Mouse (Mus musculus) embryonic facial prominence, embryonic 10.5 days (tissue): Measurements from ENCODE around the gene Il12rb1. TPM values are rescaled to one million over a fixed set of nuclear protein-coding genes. Genes with fewer than 3 reads are reported as not detected.
A peak's percentile ranks its signal among the peaks of the same experiment; 100 is the strongest.

Experiments used
- DNase-seq: peaks from one replicate; pipeline ENCODE4 v3.0.0-alpha.2; 2017; ENCODE audit warnings: low spot score
- H3K27ac ChIP-seq: fragments of 300-500 bp; sonication (generic); replicated peaks from 2 replicates; pipeline ENCODE4 v1.5.1; 2016; ENCODE audit warnings: mild to moderate bottlenecking
- H3K27me3 ChIP-seq: fragments of 300-500 bp; sonication (generic); replicated peaks from 2 replicates; pipeline ENCODE4 v1.6.1; 2016; ENCODE audit warnings: low read depth, mild to moderate bottlenecking; ENCODE audit not compliant: poor library complexity, severe bottlenecking
- H3K36me3 ChIP-seq: fragments of 300-500 bp; sonication (generic); replicated peaks from 2 replicates; pipeline ENCODE4 v1.6.1; 2016; ENCODE audit warnings: mild to moderate bottlenecking, moderate library complexity
- H3K4me1 ChIP-seq: fragments of 300-500 bp; sonication (generic); 2 replicates; pipeline ENCODE4 v1.6.1; 2016
- H3K4me3 ChIP-seq: fragments of 300-500 bp; sonication (generic); 2 replicates; pipeline ENCODE4 v1.5.1; 2016; ENCODE audit warnings: mild to moderate bottlenecking, moderate library complexity
- H3K9me3 ChIP-seq: fragments of 300-500 bp; sonication (generic); 2 replicates; pipeline ENCODE4 v1.6.1; 2016; ENCODE audit warnings: mild to moderate bottlenecking
- WGBS: fragments of 180-500 bp; shearing (Covaris S2); methylation state at CpG from one replicate; pipeline ENCODE4 v1.1.7; 2016; 5-methylcytosine and 5-hydroxymethylcytosine counted together
- polyA plus RNA-seq: library from polyadenylated mRNA; unstranded; fragments of >200 nt; fragmentation: Nextera tagmentation; extraction: Ambion mirVana; gene quantifications from 2 replicates; pipeline ENCODE4 v1.2.1, GENCODE M21; 2016

Gene Il12rb1
- polyA plus RNA-seq, 1 experiment from 2014 or later, result not detected

DNA sequence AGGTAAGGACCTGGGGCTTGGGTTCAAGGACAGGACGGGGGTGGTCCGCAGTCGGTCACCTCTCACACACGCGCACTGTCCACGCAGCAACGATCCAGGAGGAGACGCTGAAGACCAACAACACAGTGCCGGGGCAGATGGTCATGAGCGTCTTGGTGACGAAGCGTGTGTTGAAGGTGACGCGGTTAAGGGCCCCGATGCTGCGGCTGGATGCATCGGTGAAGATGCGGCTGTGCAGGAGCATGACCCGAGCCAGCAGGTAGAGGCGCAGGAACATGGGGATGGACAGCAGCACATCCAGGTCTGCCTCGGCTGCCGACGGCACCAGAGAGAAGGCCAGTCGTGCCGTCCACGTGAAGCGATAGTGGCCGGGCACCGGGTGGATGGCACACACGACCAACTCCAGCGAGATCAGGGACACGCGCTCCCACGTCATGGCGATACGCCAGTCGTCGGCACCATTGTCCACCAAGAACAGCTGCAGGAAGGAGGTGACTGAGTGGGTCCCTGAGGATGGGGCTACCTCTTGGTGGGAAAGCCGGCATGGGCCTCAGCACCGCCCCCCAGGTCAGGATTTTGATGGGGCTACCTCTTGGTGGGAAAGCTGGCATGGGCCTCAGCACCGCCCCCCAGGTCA, 44.5 kb downstream of the Il12rb1 start:
- no peaks in the 10 kb centered on the region; the same call in 1 of the 2 replicates for H3K36me3 ChIP-seq
- no peak overlapping the region for H3K27ac ChIP-seq
- H3K27me3 ChIP-seq, result peaks cover 35% of the 10 kb centered on the region
- no peak for DNase-seq
- WGBS, result 91% methylated on average over 41 of the region's 41 CpGs
- no peak overlapping the region for H3K4me3 ChIP-seq
- H3K4me1 ChIP-seq, result peaks cover 32% of the 10 kb centered on the region
- no peaks in the 10 kb centered on the region for H3K9me3 ChIP-seq

DNA sequence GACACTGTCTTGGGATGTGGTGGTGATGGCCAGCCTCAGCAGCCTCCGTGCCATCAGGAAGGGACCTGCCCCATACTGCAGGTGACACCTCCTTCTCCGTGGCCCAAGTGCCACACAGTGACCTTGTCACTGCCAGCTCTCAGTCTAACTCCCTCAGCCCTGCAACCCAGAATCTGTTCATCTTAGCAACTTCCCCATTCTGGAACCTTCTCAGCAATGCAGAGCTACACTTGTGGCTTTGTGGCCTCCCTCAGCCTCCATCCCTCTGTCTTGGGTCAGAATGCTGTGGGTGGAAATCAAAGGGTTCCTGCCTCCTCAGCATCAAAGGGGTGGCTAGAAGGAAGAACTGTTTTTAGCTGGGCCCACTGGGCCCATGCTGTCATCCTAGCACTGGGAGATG, 45.6 kb downstream of the Il12rb1 start:
- H3K27ac ChIP-seq, result no peak overlapping the region
- no peak overlapping the region for H3K4me3 ChIP-seq
- peaks cover 43% of the 10 kb centered on the region for H3K4me1 ChIP-seq
- H3K27me3 ChIP-seq, result peaks cover 31% of the 10 kb centered on the region
- DNase-seq, result no peak
- no peaks in the 10 kb centered on the region; the same call in 1 of the 2 replicates for H3K36me3 ChIP-seq
- no peaks in the 10 kb centered on the region for H3K9me3 ChIP-seq
- whole genome bisulfite sequencing, result 75% methylated on average over 2 of the region's 2 CpGs

DNA sequence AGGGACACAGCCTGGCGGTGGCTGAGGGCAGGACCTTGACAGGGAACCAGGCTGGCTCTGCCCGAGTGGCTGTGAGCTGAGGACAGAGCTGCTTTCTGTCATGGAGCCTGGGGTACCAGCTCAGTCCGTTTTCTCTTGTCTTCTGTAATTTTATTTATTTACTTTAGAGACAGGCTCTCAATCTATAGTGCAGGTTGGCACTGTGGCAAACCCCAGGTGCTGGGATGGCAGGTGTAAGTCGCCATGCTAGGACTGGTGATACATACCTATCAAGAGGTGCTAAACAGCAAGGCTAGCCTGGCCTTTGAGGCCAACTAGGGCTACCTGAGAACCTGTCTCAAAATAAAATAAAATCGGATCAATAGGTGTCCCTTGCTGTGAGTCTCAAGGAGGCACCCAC, 47.8 kb downstream of the Il12rb1 start:
- peaks cover 45% of the 10 kb centered on the region for H3K27me3 ChIP-seq
- peak overlapping the region; percentile 66; the same call in 1 of the 2 replicates for H3K4me3 ChIP-seq
- no peak overlapping the region for H3K27ac ChIP-seq
- 66% methylated on average over 5 of the region's 5 CpGs for WGBS
- H3K9me3 ChIP-seq, result no peaks in the 10 kb centered on the region
- H3K4me1 ChIP-seq, result peaks cover 45% of the 10 kb centered on the region
- no peak for DNase-seq
- no peaks in the 10 kb centered on the region; the same call in 1 of the 2 replicates for H3K36me3 ChIP-seq

DNA sequence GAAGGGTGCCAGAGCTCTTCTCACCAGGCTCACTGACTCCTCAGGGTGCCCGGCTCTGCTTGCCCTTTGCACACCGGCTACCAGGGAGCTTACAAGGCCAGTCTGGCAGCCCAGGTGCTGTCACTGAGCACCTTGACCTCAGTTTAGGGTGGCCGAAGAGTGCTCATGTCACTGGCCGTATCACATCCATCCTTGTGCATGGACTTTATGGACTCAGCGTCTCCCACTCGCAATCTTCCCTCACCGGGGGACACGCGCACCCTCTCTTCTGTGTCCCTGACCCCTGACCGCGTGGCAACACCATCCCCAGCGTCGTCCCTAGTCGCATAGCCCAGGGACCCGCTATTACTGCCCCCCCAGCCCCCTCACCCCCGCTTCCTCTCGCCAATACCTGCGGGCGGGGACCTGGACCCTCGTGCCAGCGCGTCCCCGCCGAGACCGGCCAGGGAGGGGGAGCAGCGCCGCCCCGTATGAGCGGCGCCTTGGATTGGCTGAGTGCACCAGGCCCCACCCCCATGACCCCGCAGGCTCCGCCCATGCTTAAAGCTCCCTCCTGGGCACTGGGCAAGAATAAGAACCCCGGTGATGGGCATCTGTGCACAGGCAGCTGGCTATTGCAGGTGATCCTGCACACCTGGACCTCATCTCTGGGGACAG, 48.4 kb downstream of the Il12rb1 start:
- DNase-seq, result peak; percentile 84
- Histone ChIP-seq H3K27ac (peak overlapping the region; percentile 70), H3K4me3 (peak overlapping the region; percentile 66), H3K27me3 (peaks cover 52% of the 10 kb centered on the region), H3K9me3 (no peaks in the 10 kb centered on the region), H3K36me3 (no peaks in the 10 kb centered on the region; the same call in 1 of the 2 replicates), H3K4me1 (peaks cover 48% of the 10 kb centered on the region)
- 6% methylated on average over 33 of the region's 33 CpGs for WGBS

DNA sequence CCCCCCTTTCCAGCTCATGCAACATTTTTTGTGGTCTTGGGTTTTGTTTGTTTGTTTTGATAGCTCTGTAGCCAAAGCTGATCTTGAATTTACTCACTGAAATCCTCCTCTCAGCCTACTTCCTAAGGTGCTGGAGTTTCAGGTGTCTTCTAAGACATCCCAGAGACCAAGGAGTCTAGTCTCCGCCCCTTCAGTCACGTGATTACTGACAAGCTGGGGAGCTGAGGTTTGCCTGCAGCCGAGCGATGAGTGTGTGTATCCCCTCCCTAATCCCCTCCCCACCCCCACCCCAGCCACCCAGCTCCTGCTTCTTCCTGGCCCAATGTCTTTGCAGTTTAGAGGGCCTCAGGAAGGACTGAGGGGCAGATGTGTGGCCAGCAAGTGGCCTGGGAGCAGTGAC, 49.3 kb downstream of the Il12rb1 start:
- peaks cover 46% of the 10 kb centered on the region for H3K4me1 ChIP-seq
- WGBS, result 10% methylated on average over 4 of the region's 4 CpGs
- no peaks in the 10 kb centered on the region for H3K9me3 ChIP-seq
- H3K27ac ChIP-seq, result peak overlapping the region; percentile 32
- DNase-seq, result peak; percentile 47
- peaks cover 60% of the 10 kb centered on the region for H3K27me3 ChIP-seq
- peak overlapping the region; percentile 66; the same call in 1 of the 2 replicates for H3K4me3 ChIP-seq
- no peaks in the 10 kb centered on the region; the same call in 1 of the 2 replicates for H3K36me3 ChIP-seq

DNA sequence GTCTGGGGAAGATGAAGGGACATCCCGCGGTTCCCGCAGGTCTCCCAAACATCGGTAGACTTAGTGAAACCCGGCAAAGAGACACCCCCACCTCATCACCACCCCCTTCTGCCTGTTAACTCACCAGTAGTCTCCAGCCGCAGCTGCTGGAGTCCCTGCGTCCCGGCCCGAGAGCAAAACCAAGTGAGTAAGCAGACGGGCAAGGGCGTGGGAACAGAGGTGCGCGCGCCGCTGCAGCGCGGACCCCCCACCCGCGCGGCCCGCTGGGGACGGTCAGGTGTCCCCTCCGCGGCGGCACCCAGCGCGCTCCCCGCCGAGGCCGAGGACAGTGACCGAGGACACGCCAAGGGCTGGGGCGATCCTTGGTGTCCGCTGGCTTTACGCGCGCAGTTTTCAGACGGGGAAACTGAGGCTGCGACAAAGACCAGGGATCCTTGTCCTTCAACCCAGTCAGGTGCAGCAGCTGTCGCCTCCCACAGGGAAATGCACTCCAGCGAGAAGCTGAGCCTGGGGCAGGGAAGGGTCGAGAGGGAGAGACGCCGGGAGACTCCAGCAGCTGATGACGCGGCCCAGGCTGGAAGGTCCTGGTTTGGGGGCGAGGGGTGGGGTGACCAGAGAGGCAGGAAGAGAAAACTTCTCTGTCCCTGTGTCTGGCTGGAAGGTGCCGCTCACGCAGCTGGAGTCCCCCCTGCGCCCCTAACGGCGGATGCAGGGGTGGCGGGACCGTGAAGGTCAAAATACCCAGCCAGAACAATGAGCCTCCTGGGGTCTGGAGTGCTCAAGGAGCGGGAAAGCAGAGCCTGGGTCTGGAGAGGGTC, 54.8 kb downstream of the Il12rb1 start, which contains the start of gene Kcnn1:
Gene Kcnn1 (minus strand): TSS at position 435 of the 818 bp plus-strand sequence.
- H3K27me3 ChIP-seq, result peaks cover 58% of the 10 kb centered on the region
- peak; percentile 80 for DNase-seq
- H3K4me1 ChIP-seq, result peaks cover 68% of the 10 kb centered on the region
- H3K27ac ChIP-seq, result peak within 1 kb of the TSS; percentile 96
- H3K36me3 ChIP-seq, result peaks cover 9% of the 10 kb centered on the region
- H3K9me3 ChIP-seq, result no peaks in the 10 kb centered on the region
- 1% methylated on average over 55 of the region's 55 CpGs for WGBS
- H3K4me3 ChIP-seq, result peak within 1 kb of the TSS; percentile 66

DNA sequence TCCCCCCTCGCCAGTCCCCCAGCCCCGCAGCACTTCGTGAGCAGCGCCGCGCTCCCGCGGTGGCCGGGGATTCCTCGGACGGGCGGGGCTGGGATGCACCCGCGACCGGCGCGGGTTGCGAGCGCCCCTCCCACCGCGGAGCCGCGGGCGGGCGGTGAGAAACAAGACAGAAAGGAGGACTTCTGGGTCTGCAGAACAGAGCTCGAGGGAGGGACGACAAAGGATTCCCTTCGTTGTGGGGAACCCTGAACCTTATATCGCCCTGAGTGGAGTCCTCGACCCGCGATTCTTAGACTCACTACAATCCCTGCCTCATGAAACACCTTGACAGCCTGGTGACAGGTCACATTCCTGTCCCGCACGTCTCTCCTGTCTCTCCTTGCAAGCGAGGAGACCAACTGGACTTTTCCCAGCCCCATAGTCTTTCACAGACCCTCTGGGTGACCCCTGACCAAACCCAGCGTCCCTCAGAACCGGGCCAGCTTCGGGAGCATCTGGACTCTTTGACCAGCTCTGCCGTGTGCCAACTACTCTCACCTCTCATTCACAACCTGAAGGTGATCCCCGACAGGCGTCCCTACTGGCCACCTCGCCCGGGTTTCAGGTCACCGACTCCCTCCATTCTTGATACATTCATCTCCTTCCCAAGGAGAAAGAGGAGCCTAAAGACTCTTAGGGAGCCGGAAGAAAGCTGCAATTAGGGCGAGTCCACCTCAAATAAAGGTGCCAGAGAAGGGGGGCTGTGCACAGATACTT, 55.9 kb downstream of the Il12rb1 start:
- Histone ChIP-seq H3K36me3 (peaks cover 16% of the 10 kb centered on the region), H3K4me1 (peaks cover 69% of the 10 kb centered on the region), H3K27me3 (peaks cover 48% of the 10 kb centered on the region), H3K9me3 (no peaks in the 10 kb centered on the region), H3K4me3 (peak overlapping the region; percentile 66), H3K27ac (peak overlapping the region; percentile 96)
- peak; percentile 63 for DNase-seq
- WGBS, result 1% methylated on average over 46 of the region's 46 CpGs

DNA sequence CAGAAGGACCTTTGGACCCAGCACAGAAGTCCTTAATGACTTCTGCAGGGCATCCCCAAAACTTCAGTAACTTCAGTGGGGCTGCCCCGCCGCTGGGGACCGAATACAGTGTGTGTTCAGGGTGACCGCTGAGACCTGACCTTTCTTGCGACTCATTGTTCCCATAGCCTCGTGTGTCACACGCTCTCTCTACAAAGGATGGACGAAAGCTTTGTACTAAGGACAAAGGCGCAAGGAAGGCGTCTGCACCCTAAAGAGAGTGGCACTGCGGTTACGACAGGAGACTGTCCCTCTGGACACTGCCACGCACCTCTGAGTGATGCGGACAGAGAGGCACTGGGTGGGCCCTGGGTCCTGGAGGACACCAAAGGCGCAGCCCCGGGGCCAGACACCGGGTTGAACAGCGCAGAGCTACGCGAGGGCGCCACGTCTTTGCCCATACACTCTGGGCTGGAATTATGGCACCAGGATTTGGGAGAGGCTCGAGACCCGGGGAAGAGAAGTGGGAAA, 56.5 kb downstream of the Il12rb1 start:
- H3K9me3 ChIP-seq, result no peaks in the 10 kb centered on the region
- peaks cover 16% of the 10 kb centered on the region for H3K36me3 ChIP-seq
- H3K27ac ChIP-seq, result peak overlapping the region; percentile 96
- H3K4me3 ChIP-seq, result peak overlapping the region; percentile 66
- WGBS, result under 1% methylated on average over 24 of the region's 24 CpGs
- DNase-seq, result peak; percentile 74
- H3K27me3 ChIP-seq, result peaks cover 44% of the 10 kb centered on the region
- H3K4me1 ChIP-seq, result peaks cover 76% of the 10 kb centered on the region

DNA sequence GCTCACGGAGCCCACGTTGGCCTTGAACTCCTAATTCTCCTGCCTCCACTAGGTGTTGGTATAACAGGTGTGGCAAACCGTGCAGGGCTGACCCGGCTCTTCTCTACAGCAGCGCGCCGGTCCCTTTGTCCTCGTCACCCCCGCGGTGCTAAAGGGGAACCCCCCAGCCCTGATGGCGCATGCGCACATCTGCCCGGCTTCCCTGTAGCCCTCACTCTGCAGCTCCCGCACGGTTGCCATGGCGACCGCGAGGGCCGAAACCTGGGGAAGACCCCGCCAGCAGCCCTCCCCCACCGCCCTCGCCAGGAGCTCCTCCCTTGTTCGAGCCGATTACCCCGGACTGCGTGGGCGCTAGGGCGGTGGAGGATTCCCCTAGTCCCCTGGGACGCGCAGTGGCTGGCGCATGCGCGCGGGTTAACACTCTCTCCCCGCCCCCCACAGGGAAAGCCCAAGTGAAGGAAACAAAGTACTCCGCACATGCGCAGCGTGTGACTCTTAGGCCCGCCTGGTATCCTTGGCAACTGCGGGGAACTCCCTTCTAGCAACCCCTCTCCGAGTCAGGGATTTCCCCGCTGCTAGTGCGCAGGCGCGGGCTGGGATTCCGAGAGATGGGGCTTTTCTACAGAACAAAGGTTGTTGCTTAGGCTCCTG, 57.2 kb downstream of the Il12rb1 start:
- peaks cover 39% of the 10 kb centered on the region for H3K27me3 ChIP-seq
- peak; percentile 100 for DNase-seq
- H3K36me3 ChIP-seq, result peaks cover 16% of the 10 kb centered on the region
- under 1% methylated on average over 46 of the region's 46 CpGs for WGBS
- no peaks in the 10 kb centered on the region for H3K9me3 ChIP-seq
- peaks cover 77% of the 10 kb centered on the region for H3K4me1 ChIP-seq
- H3K27ac ChIP-seq, result peak overlapping the region; percentile 96
- H3K4me3 ChIP-seq, result peak overlapping the region; percentile 66

DNA sequence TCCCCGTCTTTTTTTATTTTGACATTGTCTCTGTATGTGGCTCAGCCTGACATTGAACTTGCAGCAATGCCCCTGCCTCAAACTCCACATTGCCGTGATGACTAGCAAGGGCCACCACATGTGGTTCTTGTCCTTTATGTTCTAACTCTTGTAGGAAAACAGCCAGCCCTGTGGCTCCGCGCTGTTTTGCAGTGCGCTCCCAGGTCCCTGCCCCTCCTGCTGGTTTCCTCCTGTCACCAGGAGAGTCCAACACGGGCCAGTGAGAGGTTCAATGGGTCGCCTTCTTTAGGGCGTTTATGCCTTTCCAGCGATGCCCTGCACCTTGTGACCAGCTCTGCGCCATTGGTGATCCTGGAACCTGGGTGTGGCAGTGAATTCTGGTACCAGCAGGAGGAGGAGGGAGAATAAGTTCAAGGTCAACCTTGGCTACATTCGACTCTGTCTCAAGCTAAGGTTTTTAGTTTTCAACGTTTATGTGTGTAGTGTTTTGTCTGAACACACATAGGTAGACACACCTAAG, 57.8 kb downstream of the Il12rb1 start:
- Histone ChIP-seq H3K27me3 (peaks cover 35% of the 10 kb centered on the region), H3K9me3 (no peaks in the 10 kb centered on the region), H3K36me3 (peaks cover 16% of the 10 kb centered on the region), H3K27ac (peak overlapping the region; percentile 96), H3K4me1 (peaks cover 79% of the 10 kb centered on the region), H3K4me3 (peak overlapping the region; percentile 66)
- WGBS, result 9% methylated on average over 12 of the region's 12 CpGs
- DNase-seq, result no peak

DNA sequence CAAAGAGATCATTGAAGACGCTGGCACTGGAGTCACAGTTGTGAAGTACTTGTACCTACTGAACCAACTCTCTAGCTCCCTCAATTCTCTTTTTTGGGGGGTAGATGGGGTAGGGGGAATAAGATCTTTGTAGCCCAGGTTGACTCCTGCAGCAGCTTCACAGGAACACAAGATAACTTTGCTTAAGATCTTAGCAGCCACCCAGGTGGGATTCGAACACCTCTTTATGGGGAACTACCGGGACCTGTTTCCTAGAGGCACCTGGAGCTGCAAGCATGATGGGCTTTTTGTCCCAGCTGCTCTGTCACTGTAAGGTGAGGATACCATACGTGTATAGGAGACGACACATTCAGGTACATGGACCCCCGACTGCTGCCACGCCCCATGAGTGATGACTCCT, 58.3 kb downstream of the Il12rb1 start:
- H3K4me3 ChIP-seq, result peak overlapping the region; percentile 66
- peaks cover 78% of the 10 kb centered on the region for H3K4me1 ChIP-seq

More for the DNA sequence above, 58.3 kb downstream of the Il12rb1 start:
- H3K27ac ChIP-seq, result peak overlapping the region; percentile 96; the same call in 1 of the 2 replicates
- no peaks in the 10 kb centered on the region for H3K9me3 ChIP-seq
- no peak for DNase-seq
- WGBS, result 83% methylated on average over 7 of the region's 7 CpGs
- peaks cover 30% of the 10 kb centered on the region for H3K27me3 ChIP-seq
- peaks cover 16% of the 10 kb centered on the region for H3K36me3 ChIP-seq
